Mouse (Mus musculus) urinary bladder, postnatal 4 days (tissue): ENCODE data around the gene Saxo1.

ENCODE experiments used
- DNase-seq, 2 experiments: peaks; one replicate each; pipeline ENCODE4 v3.0.0; 2021 to 2022; ENCODE audit warnings: low spot score in 2 of 2

The Saxo1 gene

DNA sequence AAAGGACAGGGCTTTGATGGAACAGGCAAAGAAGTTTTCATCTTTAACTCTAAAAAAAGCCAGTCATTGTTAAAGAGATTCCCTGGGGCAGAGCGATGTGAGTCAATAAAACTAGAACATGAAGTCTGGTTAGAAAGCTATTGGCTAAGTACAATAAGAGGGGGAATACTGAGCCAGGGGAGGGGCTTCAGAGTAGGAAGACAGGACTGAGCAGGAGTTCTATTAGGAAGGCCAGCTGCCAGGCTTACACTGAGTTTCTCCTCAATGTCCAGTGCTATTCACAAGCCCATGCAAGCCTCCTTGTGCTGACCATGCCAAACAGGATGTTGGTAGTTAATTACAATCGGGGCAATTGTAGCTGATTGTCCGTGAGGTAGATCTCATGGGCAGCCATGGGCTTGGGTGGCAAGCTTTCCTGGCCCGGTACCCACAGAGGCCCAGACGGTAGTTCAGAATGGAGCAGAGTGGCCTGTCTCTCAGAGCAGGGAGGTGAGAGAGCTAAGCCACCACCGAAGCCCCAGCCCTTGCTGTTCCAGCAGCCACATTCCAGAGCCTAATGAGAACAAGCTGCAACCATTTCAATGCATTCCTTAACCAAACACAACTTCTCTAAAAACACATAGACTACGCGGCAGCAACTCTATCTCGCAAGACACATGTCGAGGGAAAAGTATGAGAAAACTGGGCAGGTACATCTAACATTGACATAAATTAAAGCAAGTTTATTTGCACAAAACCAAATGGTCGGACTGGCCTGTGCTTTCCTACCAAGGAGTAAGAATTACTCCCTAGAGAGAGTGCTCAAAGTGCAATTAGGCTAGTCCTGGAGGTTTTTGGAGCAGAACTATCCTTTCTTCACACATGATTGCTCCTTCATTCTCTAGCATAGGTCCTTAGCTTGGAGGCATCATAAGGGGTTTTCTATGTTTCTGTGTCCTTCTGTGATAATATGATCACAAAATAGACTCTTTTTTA is 30.7 kb downstream of the Saxo1 start:
- DNase-seq: peak in 1 of 2 experiments; percentile 36

DNA sequence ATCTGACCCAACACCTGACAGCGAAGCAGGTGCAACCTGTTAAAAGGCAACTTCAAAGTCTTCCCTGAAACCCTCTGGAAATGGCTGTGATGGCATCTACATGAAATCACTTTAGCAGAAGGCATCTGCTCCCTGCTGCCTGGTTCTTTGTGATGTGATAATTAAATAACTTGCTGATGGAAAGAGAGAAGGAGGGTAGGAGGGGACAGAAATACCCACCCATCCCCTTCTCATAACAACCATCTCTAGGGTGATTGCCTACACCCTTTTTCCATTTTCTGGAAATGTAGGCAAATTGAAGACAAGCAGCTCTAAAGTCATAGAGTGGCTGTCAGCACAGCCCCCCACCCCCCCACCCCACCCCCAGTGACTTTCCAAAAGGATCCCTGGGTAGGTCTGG is 33.6 kb downstream of the Saxo1 start:
- DNase-seq: no peak

GRCm38 (mm10) chr4:86523771-86524170 is 34.4 kb downstream of the Saxo1 start:
- DNase-seq: no peak

GRCm38 (mm10) chr4:86520695-86521094 is 37.4 kb downstream of the Saxo1 start:
- no peak for DNase-seq

GRCm38 (mm10) chr4:86519953-86520352 is 38.2 kb downstream of the Saxo1 start:
- DNase-seq: no peak

DNA sequence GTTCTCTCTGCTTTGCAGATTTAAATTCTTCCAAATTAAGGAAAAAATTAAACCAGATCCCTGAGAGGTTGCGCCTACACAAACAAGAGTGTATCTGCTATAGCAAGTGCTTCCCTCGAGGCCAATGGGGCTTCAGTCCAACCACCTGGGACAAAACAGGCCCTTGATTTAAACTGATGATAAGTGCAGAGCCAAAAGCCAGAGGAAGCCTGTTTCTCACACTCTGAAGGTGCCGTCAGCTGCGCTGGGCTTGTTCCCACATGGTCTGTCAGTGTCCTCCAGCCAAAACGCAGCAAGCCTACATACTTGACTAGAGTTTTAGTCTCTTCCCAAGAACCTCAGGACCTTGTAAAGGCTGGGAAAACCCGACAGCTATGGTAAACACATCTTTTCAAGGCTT is 53.5 kb downstream of the Saxo1 start:
- no peak for DNase-seq

- DNase-seq: no peak
These were observed 58.6 kb downstream of the Saxo1 start for GRCm38 (mm10) chr4:86499561-86499960.

GRCm38 (mm10) chr4:86498754-86499153 is 59.4 kb downstream of the Saxo1 start:
- DNase-seq: peak in 1 of 2 experiments; percentile 61

- peak in 1 of 2 experiments; percentile 29 for DNase-seq
These were observed 69.0 kb downstream of the Saxo1 start for GRCm38 (mm10) chr4:86489128-86489527.

GRCm38 (mm10) chr4:86486901-86487300 is 71.2 kb downstream of the Saxo1 start:
- DNase-seq: no peak

DNA sequence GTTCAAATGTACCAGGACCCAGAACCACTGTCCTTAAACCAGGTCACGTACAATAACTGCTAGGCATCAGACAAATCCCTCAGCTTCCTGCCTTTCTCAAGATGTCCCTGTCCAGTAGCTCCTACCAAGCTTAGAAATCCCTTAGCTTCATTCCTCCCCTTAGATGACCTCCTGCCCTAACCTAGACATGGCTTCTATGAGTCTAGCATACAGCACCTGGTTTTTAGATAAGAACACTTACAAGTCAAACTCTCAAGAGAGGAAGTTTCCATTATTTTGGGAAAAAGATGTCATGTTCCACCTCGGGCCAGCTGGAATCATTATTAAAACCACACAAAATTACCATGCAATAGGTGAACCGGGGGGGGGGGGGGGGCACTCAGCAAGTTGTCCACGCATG is 71.6 kb downstream of the Saxo1 start:
- no peak for DNase-seq

- no peak for DNase-seq
These were observed 73.1 kb downstream of the Saxo1 start for GRCm38 (mm10) chr4:86485052-86485451.

GRCm38 (mm10) chr4:86483686-86484085 is 74.4 kb downstream of the Saxo1 start:
- no peak for DNase-seq

DNA sequence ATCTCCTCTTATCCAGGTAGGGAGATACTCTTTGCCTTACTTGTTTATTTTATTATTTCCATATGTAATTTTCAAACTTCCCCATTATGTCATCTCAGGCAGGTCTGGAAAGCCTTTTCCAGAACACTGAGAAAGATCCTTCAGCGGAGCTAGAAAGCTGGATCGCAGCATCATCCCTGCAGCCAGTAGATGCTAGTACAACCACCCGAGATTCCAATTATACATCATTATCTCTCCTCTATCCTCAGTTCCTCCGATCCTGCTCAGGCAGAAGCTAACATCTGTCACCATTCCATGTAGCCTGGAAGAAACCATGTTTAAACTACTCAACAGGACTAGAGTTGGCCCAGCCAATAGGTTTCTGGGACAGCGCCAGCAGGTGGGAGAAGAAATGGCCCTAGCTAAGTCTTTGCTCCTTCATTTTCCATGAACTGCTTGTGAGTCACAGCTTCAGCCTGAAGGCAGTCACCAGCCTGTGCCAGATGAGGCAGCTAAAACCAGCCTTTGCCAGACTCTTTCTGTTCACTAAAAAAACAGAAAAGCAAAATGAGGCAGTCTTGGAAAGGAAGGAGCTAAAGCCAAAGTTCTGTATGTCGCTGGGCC is 75.0 kb downstream of the Saxo1 start:
- no peak for DNase-seq

DNA sequence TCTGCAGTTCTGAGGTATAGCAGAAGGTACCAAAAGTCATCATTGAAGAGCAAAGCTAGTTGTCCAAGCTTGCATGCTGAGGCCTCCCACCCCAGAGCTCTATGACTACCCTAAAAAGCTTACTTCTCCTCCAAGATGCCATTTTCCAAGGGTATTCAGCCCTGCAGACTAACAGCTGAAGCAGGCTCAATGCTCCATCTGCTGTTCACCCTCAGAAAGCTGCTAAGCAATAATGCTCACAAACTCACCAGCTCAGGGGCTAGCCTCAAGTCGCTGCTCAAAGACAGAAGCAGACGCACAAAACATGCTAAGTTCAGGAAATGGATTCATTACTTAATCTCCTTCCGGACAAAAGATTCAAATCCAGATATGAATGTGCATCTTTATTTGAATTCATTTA is 77.2 kb downstream of the Saxo1 start:
- DNase-seq: no peak

DNA sequence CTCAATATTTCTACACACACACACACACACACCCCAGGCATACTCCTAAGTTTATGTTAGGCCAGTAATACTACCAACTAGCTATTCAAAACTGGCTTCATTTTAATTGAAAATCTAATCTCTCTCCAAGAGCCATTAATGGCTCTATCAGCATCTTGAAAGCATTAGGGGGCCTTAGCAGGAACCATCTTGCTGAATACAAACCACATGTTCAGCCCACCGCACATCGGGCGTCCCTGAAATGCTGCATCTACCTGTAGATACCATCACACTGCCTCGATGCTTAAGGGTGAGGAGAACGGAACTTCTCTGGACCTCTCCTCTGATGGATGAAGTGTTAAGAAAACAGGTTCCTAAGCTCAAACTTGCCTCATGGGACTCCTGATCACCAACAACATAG is 93.3 kb downstream of the Saxo1 start:
- DNase-seq: no peak

GRCm38 (mm10) chr4:86450468-86450867 is 107.7 kb downstream of the Saxo1 start:
- no peak for DNase-seq

- no peak for DNase-seq
These were observed 121.8 kb downstream of the Saxo1 start for GRCm38 (mm10) chr4:86436336-86436735.

- DNase-seq: no peak
These were observed 122.5 kb downstream of the Saxo1 start for GRCm38 (mm10) chr4:86435631-86436030.

DNA sequence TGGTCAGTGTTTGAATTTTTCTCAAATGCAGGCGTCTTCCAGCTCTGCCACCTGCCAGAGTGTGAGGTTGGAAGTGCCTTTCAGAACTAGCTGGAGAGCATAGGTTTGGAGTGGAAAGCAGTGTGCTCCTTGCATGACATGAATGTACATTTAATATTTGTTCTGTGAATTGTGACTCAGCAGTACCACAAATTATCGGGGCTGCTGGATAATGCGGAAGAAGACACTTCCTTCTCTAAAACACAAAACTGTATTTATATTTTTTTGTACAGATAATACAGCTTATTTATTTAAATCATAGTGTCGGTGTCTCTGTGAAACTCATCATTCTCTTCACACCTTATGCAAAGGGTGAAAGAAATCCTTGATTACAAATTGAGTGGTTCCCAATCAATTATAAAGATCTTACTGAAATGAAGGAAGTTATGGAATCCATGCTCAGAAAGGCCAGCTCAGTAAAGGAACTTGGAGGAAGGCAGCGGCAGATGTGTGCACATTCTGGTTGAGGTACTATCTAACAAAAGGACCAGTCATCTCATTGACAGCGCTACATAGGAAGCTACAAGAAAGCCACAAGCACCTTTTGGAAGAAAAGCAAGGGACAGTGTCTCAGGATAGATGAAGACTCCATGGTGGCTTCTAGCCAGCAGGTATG is 129.9 kb downstream of the Saxo1 start:
- DNase-seq: no peak

DNA sequence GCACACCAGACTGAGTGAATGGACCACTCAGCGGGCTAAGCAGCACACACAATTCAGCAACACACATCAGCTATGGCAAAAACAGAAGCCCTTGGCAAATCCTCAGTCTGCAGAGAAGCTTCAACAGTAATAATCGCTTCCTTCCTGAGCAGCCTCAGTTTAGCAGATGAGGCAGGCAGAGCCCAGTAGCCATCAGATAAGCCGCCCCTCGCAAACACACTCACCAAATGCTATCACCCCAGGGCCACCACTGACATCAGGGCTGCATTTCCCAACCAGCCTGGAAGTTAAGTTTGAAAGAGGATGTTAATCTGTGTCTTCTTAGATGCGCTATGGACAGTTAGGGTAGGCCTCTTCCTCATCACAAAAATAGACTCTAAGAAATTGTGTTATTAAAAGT is 130.8 kb downstream of the Saxo1 start:
- no peak for DNase-seq

DNA sequence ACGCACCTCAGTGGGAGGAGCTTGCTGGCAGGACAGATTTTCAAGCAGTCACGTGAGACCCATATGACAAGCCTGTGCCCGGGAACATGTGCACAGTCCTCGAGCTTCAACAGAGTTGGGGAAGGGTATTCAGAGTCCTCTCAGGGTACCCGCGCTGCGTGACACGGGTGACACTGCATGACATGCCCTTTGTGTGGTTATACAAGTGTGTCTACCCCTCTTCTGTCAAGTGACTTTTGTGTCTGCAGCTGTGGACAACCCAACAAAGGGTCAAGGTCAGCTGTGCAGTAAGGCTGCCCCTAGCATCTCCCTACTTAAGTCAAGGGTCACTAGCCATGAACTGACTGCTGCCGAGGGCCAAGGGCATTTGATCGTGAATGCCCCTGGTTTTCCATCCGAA is 131.6 kb downstream of the Saxo1 start:
- no peak for DNase-seq

- DNase-seq: no peak
These were observed 132.5 kb downstream of the Saxo1 start for GRCm38 (mm10) chr4:86425581-86425980.
